Mouse (Mus musculus) lung, adult 18-20 months (tissue): ENCODE results near the gene Lgalsl.

Experiments used
- DNase-seq, 2 experiments: peaks; one replicate each; pipeline ENCODE4 v3.0.0; 2022; ENCODE audit warnings: mixed read lengths in 2 of 2

Lgalsl gene

GRCm38 (mm10) chr11:20830686-20831505 is at the start of gene Lgalsl:
TSS of gene Lgalsl (minus strand) at chr11:20831056.
- peak; percentile 81 to 89 for DNase-seq

GRCm38 (mm10) chr11:20878644-20879043 is 47.8 kb upstream of the Lgalsl start:
- DNase-seq, result no peak

- no peak for DNase-seq
Measured at GRCm38 (mm10) chr11:20877578-20878096, 46.8 kb upstream of the Lgalsl start.

GRCm38 (mm10) chr11:20873386-20873785 is 42.5 kb upstream of the Lgalsl start:
- no peak for DNase-seq

GRCm38 (mm10) chr11:20872911-20873310 is 42.1 kb upstream of the Lgalsl start:
- peak in 1 of 2 experiments; percentile 15 for DNase-seq

- DNase-seq, result no peak
Measured at GRCm38 (mm10) chr11:20872444-20872843, 41.6 kb upstream of the Lgalsl start.

GRCm38 (mm10) chr11:20869927-20870326 is 39.1 kb upstream of the Lgalsl start:
- DNase-seq, result no peak

GRCm38 (mm10) chr11:20865450-20865849 is 34.6 kb upstream of the Lgalsl start:
- peak in 1 of 2 experiments; percentile 10 for DNase-seq

- peak in 1 of 2 experiments; percentile 15 for DNase-seq
Measured at GRCm38 (mm10) chr11:20864647-20865046, 33.8 kb upstream of the Lgalsl start.

- peak in 1 of 2 experiments; percentile 14 for DNase-seq
Measured at GRCm38 (mm10) chr11:20862101-20862500, 31.2 kb upstream of the Lgalsl start.

- DNase-seq, result no peak
Measured at GRCm38 (mm10) chr11:20860351-20860750, 29.5 kb upstream of the Lgalsl start.

GRCm38 (mm10) chr11:20859858-20860257 is 29.0 kb upstream of the Lgalsl start:
- DNase-seq, result peak; percentile 18 to 43

GRCm38 (mm10) chr11:20858921-20859668 is 28.2 kb upstream of the Lgalsl start:
- peak; percentile 87 to 93 for DNase-seq

- no peak for DNase-seq
Measured at GRCm38 (mm10) chr11:20857921-20858320, 27.1 kb upstream of the Lgalsl start.

GRCm38 (mm10) chr11:20854032-20854741 is 23.3 kb upstream of the Lgalsl start:
- no peak for DNase-seq

GRCm38 (mm10) chr11:20850196-20850595 is 19.3 kb upstream of the Lgalsl start:
- DNase-seq, result no peak

GRCm38 (mm10) chr11:20849403-20849802 is 18.5 kb upstream of the Lgalsl start:
- DNase-seq, result no peak

- DNase-seq, result no peak
Measured at GRCm38 (mm10) chr11:20837366-20837765, 6.5 kb upstream of the Lgalsl start.

- DNase-seq, result peak; percentile 25 to 47
Measured at GRCm38 (mm10) chr11:20831600-20832137, 813 bp upstream of the Lgalsl start.

- peak in 1 of 2 experiments; percentile 10 for DNase-seq
Measured at GRCm38 (mm10) chr11:20829993-20830685, 717 bp downstream of the Lgalsl start.

GRCm38 (mm10) chr11:20829056-20829686 is 1.7 kb downstream of the Lgalsl start:
- DNase-seq, result peak; percentile 24 to 45
